Mouse (Mus musculus) MEL (cell line): ENCODE results near the gene Thbs3. TPM values are rescaled to one million over a fixed set of nuclear protein-coding genes. Genes with fewer than 3 reads are reported as not detected.
A peak's percentile ranks its signal among the peaks of the same experiment; 100 is the strongest.

ENCODE experiments used
- DNase-seq: peaks from one replicate; pipeline ENCODE4 v3.0.0; 2011; ENCODE audit warnings: low read depth, low spot score
- H3K27ac ChIP-seq: 2 replicates; pipeline ENCODE4 v1.5.1; 2012; ENCODE audit warnings: low read depth, mild to moderate bottlenecking, control low read depth, low read length, moderate library complexity; ENCODE audit not compliant: control insufficient read depth
- H3K27me3 ChIP-seq, 2 experiments: fragments of 150-350 bp in 1 of 2; sonication (generic) in 1 of 2; 2 replicates each; pipeline ENCODE4 v1.6.1; 2012; ENCODE audit warnings: low read length in 2 of 2, mild to moderate bottlenecking in 2 of 2, improper control_type of control experiment in 1 of 2, moderate library complexity in 1 of 2; ENCODE audit not compliant: insufficient read depth in 2 of 2, control insufficient read depth in 1 of 2
- H3K36me3 ChIP-seq, 2 experiments: 2 replicates each; pipeline ENCODE4 v1.6.1; 2012 to 2014; ENCODE audit warnings: low read length in 2 of 2, improper control_type of control experiment in 1 of 2, inconsistent platforms in 1 of 2, mild to moderate bottlenecking in 1 of 2; ENCODE audit not compliant: insufficient read depth in 2 of 2, control insufficient read depth in 1 of 2
- H3K4me1 ChIP-seq, 2 experiments: fragments of 150-350 bp in 1 of 2; sonication (generic) in 1 of 2; 2 replicates each; pipeline ENCODE4 v1.6.1; 2012; ENCODE audit warnings: low read length in 2 of 2, improper control_type of control experiment in 1 of 2, mild to moderate bottlenecking in 1 of 2; ENCODE audit not compliant: insufficient read depth in 2 of 2, control insufficient read depth in 1 of 2
- H3K4me3 ChIP-seq, 2 experiments: fragments of 150-350 bp in 1 of 2; sonication (generic) in 1 of 2; 2 replicates each; pipeline ENCODE4 v1.5.1; 2012; ENCODE audit warnings: low read depth in 2 of 2, low read length in 2 of 2, mild to moderate bottlenecking in 2 of 2, moderate library complexity in 2 of 2, control low read depth in 1 of 2, improper control_type of control experiment in 1 of 2; ENCODE audit not compliant: control insufficient read depth in 1 of 2, insufficient read depth in 1 of 2
- H3K79me2 ChIP-seq: 2 replicates; pipeline ENCODE4 v1.6.1; 2012; ENCODE audit warnings: mild to moderate bottlenecking, low read length, moderate library complexity; ENCODE audit not compliant: control insufficient read depth, poor library complexity, insufficient read depth
- H3K9ac ChIP-seq: 2 replicates; pipeline ENCODE4 v1.6.1; 2012; ENCODE audit warnings: low read depth, mild to moderate bottlenecking, control low read depth, low read length, moderate library complexity; ENCODE audit not compliant: control insufficient read depth, poor library complexity, severe bottlenecking
- H3K9me3 ChIP-seq: fragments of 150-350 bp; sonication (generic); replicated peaks from 2 replicates; pipeline ENCODE4 v1.6.1; 2012; ENCODE audit warnings: mild to moderate bottlenecking, low read length, improper control_type of control experiment, moderate library complexity; ENCODE audit not compliant: insufficient read depth
- BHLHE40 ChIP-seq: IDR thresholded peaks from 2 replicates; pipeline ENCODE4 v1.6.1; 2012; ENCODE audit warnings: low read depth, mild to moderate bottlenecking, inconsistent platforms, low read length, improper control_type of control experiment, borderline replicate concordance
- CHD1 ChIP-seq: IDR thresholded peaks from 2 replicates; pipeline ENCODE4 v1.6.1; 2012; ENCODE audit warnings: low read depth, mild to moderate bottlenecking, inconsistent platforms, low read length, improper control_type of control experiment
- CTCF ChIP-seq, 3 experiments: IDR thresholded peaks in 2 of 3; conservative IDR thresholded peaks in 1 of 3; 2 replicates each; pipeline ENCODE4 v1.5.1; 2011 to 2012; ENCODE audit warnings: low read length in 3 of 3, low read depth in 2 of 3, mild to moderate bottlenecking in 2 of 3, improper control_type of control experiment in 1 of 3, inconsistent platforms in 1 of 3, mixed read lengths in 1 of 3, moderate library complexity in 1 of 3; ENCODE audit not compliant: control insufficient read depth in 1 of 3, insufficient read depth in 1 of 3, poor library complexity in 1 of 3, severe bottlenecking in 1 of 3
- E2F4 ChIP-seq: IDR thresholded peaks from 2 replicates; pipeline ENCODE4 v1.6.1; 2011; ENCODE audit warnings: low read depth, low read length, improper control_type of control experiment, borderline replicate concordance
- ELF1 ChIP-seq: IDR thresholded peaks from 2 replicates; pipeline ENCODE4 v1.6.1; 2014; ENCODE audit warnings: low read depth, mild to moderate bottlenecking, inconsistent platforms, low read length, improper control_type of control experiment, moderate library complexity
- EP300 ChIP-seq, 2 experiments: IDR thresholded peaks; 2 replicates each; pipeline ENCODE4 v1.6.1; 2011; ENCODE audit warnings: improper control_type of control experiment in 2 of 2, low read length in 2 of 2, low read depth in 1 of 2, mild to moderate bottlenecking in 1 of 2
- ETS1 ChIP-seq: IDR thresholded peaks from 2 replicates; pipeline ENCODE4 v1.6.1; 2012; ENCODE audit warnings: low read depth, mild to moderate bottlenecking, inconsistent platforms, low read length, improper control_type of control experiment, moderate library complexity
- HCFC1 ChIP-seq: IDR thresholded peaks from 2 replicates; pipeline ENCODE4 v1.6.1; 2012; ENCODE audit warnings: low read depth, mild to moderate bottlenecking, inconsistent platforms, low read length, improper control_type of control experiment, moderate library complexity
- JUND ChIP-seq: IDR thresholded peaks from 2 replicates; pipeline ENCODE4 v1.6.1; 2011; ENCODE audit warnings: low read depth, mild to moderate bottlenecking, improper control_type of control experiment, low read length
- KAT2A ChIP-seq: conservative IDR thresholded peaks from 2 replicates; pipeline ENCODE4 v1.6.1; 2012; ENCODE audit warnings: low read depth, low read length, improper control_type of control experiment, inconsistent platforms
- MAFK ChIP-seq: IDR thresholded peaks from 2 replicates; pipeline ENCODE4 v1.6.1; 2011; ENCODE audit warnings: low read depth, mild to moderate bottlenecking, low read length, improper control_type of control experiment, borderline replicate concordance
- MAX ChIP-seq: IDR thresholded peaks from 2 replicates; pipeline ENCODE4 v1.6.1; 2011; ENCODE audit warnings: low read length, improper control_type of control experiment
- MAZ ChIP-seq: IDR thresholded peaks from 2 replicates; pipeline ENCODE4 v1.6.1; 2012; ENCODE audit warnings: low read depth, mild to moderate bottlenecking, inconsistent platforms, low read length, improper control_type of control experiment
- MXI1 ChIP-seq: IDR thresholded peaks from 2 replicates; pipeline ENCODE4 v1.6.1; 2011; ENCODE audit warnings: mild to moderate bottlenecking, low read depth, low read length, improper control_type of control experiment
- MYC ChIP-seq: IDR thresholded peaks from 2 replicates; pipeline ENCODE4 v1.6.1; 2011; ENCODE audit warnings: low read depth, mild to moderate bottlenecking, low read length, improper control_type of control experiment, moderate library complexity
- NELFE ChIP-seq: IDR thresholded peaks from 2 replicates; pipeline ENCODE4 v1.6.1; 2011; ENCODE audit warnings: low read depth, low read length, improper control_type of control experiment
- NRF1 ChIP-seq: IDR thresholded peaks from 2 replicates; pipeline ENCODE4 v1.6.1; 2014; ENCODE audit warnings: low read depth, mild to moderate bottlenecking, inconsistent platforms, low read length, improper control_type of control experiment, moderate library complexity; ENCODE audit not compliant: poor library complexity, insufficient read depth, severe bottlenecking
- POLR2A ChIP-seq, 2 experiments: IDR thresholded peaks; 2 replicates each; pipeline ENCODE4 v1.6.1; 2011 to 2012; ENCODE audit warnings: low read length in 2 of 2, mild to moderate bottlenecking in 2 of 2, control low read depth in 1 of 2, improper control_type of control experiment in 1 of 2, low read depth in 1 of 2, moderate library complexity in 1 of 2; ENCODE audit not compliant: control insufficient read depth in 1 of 2, insufficient read depth in 1 of 2, poor library complexity in 1 of 2
- POLR2AphosphoS2 ChIP-seq: IDR thresholded peaks from 2 replicates; pipeline ENCODE4 v1.6.1; 2011; ENCODE audit warnings: low read length, improper control_type of control experiment
- RAD21 ChIP-seq: IDR thresholded peaks from 2 replicates; pipeline ENCODE4 v1.6.1; 2011; ENCODE audit warnings: mild to moderate bottlenecking, low read depth, low read length, improper control_type of control experiment
- RCOR1 ChIP-seq: IDR thresholded peaks from 2 replicates; pipeline ENCODE4 v1.6.1; 2012; ENCODE audit warnings: low read depth, mild to moderate bottlenecking, inconsistent platforms, low read length, improper control_type of control experiment
- SIN3A ChIP-seq: IDR thresholded peaks from 2 replicates; pipeline ENCODE4 v1.6.1; 2012; ENCODE audit warnings: low read length, improper control_type of control experiment, inconsistent platforms
- SMC3 ChIP-seq: IDR thresholded peaks from 2 replicates; pipeline ENCODE4 v1.6.1; 2011; ENCODE audit warnings: low read depth, low read length, improper control_type of control experiment
- TAL1 ChIP-seq: IDR thresholded peaks from 2 replicates; pipeline ENCODE4 v1.6.1; 2012; ENCODE audit warnings: mild to moderate bottlenecking, inconsistent platforms, low read length, moderate library complexity, mixed read lengths
- TBP ChIP-seq: IDR thresholded peaks from 2 replicates; pipeline ENCODE4 v1.8.0; 2011; ENCODE audit warnings: low read depth, low read length, improper control_type of control experiment
- TCF12 ChIP-seq: IDR thresholded peaks from 2 replicates; pipeline ENCODE4 v1.6.1; 2014; ENCODE audit warnings: low read depth, mild to moderate bottlenecking, inconsistent platforms, low read length, improper control_type of control experiment, moderate library complexity
- UBTF ChIP-seq: IDR thresholded peaks from 2 replicates; pipeline ENCODE4 v1.6.1; 2012; ENCODE audit warnings: low read depth, mild to moderate bottlenecking, inconsistent platforms, low read length, improper control_type of control experiment, moderate library complexity, borderline replicate concordance; ENCODE audit not compliant: insufficient read depth
- USF1 ChIP-seq: IDR thresholded peaks from 2 replicates; pipeline ENCODE4 v1.6.1; 2014; ENCODE audit warnings: low read depth, mild to moderate bottlenecking, inconsistent platforms, low read length, improper control_type of control experiment, moderate library complexity
- ZKSCAN1 ChIP-seq: IDR thresholded peaks from 2 replicates; pipeline ENCODE4 v1.6.1; 2012; ENCODE audit warnings: low read depth, mild to moderate bottlenecking, inconsistent platforms, low read length, improper control_type of control experiment, moderate library complexity
- ZMIZ1 ChIP-seq: IDR thresholded peaks from 2 replicates; pipeline ENCODE4 v1.6.1; 2012; ENCODE audit warnings: low read depth, mild to moderate bottlenecking, inconsistent platforms, low read length, improper control_type of control experiment, moderate library complexity
- ZNF384 ChIP-seq: IDR thresholded peaks from 2 replicates; pipeline ENCODE4 v1.6.1; 2012; ENCODE audit warnings: low read depth, mild to moderate bottlenecking, inconsistent platforms, low read length, improper control_type of control experiment
- polyA plus RNA-seq, 2 experiments: library from polyadenylated mRNA; stranded (reverse) in 1 of 2; unstranded in 1 of 2; fragments of >175 nt in 1 of 2; fragments of >200 nt in 1 of 2; gene quantifications; 2 replicates each; pipeline versions ENCODE4 v1.2.1 to v1.2.4; 2012; ENCODE audit warnings: low replicate concordance in 2 of 2, low read depth in 1 of 2; ENCODE audit not compliant: insufficient read length in 2 of 2, insufficient read depth in 1 of 2, missing spikeins in 1 of 2
- total RNA-seq: library from RNA; depleted of rRNA; stranded (reverse); fragments of 300-350 nt; gene quantifications from 2 replicates; pipeline ENCODE4 v1.2.3, GENCODE M21; 2012

Gene Thbs3
- total and polyA plus RNA-seq, 3 experiments: 1.8 to 4.9 TPM; not detected in 1

GRCm38 (mm10) chr3:89246261-89247100, 31.5 kb downstream of the Thbs3 start, which contains the start of gene Trim46:
Gene Trim46 (minus strand): TSS chr3:89246309.
- no peaks in the 10 kb centered on the region for H3K27me3 ChIP-seq
- TF ChIP-seq ELF1 (peak; percentile 66), POLR2A (IDR thresholded peaks at IDR 0.05; ENCODE audit: control insufficient read depth in 1 of 2, insufficient read depth in 1 of 2, low read depth in 1 of 2, low read length in 2 of 2, poor library complexity in 1 of 2) (peak; percentile 90 to 94; a peak in 3 of 4 replicates), CTCF (IDR thresholded peaks at IDR 0.05 in 2 of 3, conservative IDR thresholded peaks at IDR 0.05 in 1 of 3; ENCODE audit: control insufficient read depth in 1 of 3, insufficient read depth in 1 of 3, low read depth in 2 of 3, low read length in 3 of 3, poor library complexity in 1 of 3, severe bottlenecking in 1 of 3) (peak; percentile 95 to 98 (median 98)), ZMIZ1 (0 out of 2 replicates have a peak, but pooled peaks have one; percentile 68), TBP (peak; percentile 90), MAX (no peak; the same call in 1 of the 2 replicates), MAZ (peak; percentile 21; the same call in 1 of the 2 replicates), JUND (peak; percentile 66; the same call in 1 of the 2 replicates), MXI1 (peak; percentile 84), NRF1 (peak; percentile 84), CHD1 (peak; percentile 98), ETS1 (peak; percentile 61; the same call in 1 of the 2 replicates), KAT2A (peak; percentile 63), TAL1 (no peak), ZKSCAN1 (no peak), UBTF (0 out of 2 replicates have a peak, but pooled peaks have one; percentile 76), SMC3 (peak; percentile 22), RAD21 (peak; percentile 33), POLR2AphosphoS2 (peak; percentile 91), EP300 (IDR thresholded peaks at IDR 0.05; ENCODE audit: low read depth in 1 of 2, low read length in 2 of 2) (peak; percentile 29 to 73; a peak in 1 of 4 replicates), USF1 (0 out of 2 replicates have a peak, but pooled peaks have one; percentile 21), SIN3A (peak; percentile 64), NELFE (peak; percentile 69), TCF12 (peak; percentile 70), BHLHE40 (no peak), ZNF384 (no peak), RCOR1 (peak; percentile 65; the same call in 1 of the 2 replicates), MYC (peak; percentile 77), MAFK (no peak), E2F4 (no peak; the same call in 1 of the 2 replicates), HCFC1 (peak; percentile 87)
- TF ChIP-seq, all 39 proteins: peak for 24
- Histone ChIP-seq H3K79me2 (peaks cover 17% of the 10 kb centered on the region), H3K27ac (peak within 1 kb of the TSS; percentile 98), H3K4me1 (peaks cover 17 to 24% of the 10 kb centered on the region in 2 experiments; a peak in 3 of 4 replicates), H3K4me3 (peak within 1 kb of the TSS; percentile 84 to 89), H3K9ac (peak within 1 kb of the TSS; percentile 99), H3K36me3 (peaks cover 7 to 23% of the 10 kb centered on the region in 2 experiments; a peak in 3 of 4 replicates), H3K9me3 (no peaks in the 10 kb centered on the region)
- DNase-seq: peak; percentile 98
